Mouse (Mus musculus): Measurements from ENCODE around the gene Dusp2. TPM values are rescaled to one million over a fixed set of nuclear protein-coding genes. Genes with fewer than 3 reads are reported as not detected.

Gene Dusp2
- polyA plus RNA-seq, 1 experiment from 2014 or later, result 5.6 TPM

GRCm38 (mm10) chr2:127347147-127347985 is 11.4 kb downstream of the Dusp2 start:
- Histone ChIP-seq H3K36me3 (replicated peaks; ENCODE audit: insufficient read depth, low read length) (no peaks in the 10 kb centered on the region), H3K9ac (replicated peaks) (no peak overlapping the region), H3K9me3 (ENCODE audit: low read length) (no peaks in the 10 kb centered on the region), H3K4me2 (ENCODE audit: low read depth, low read length) (no peak overlapping the region), H3K4me3 (ENCODE audit: low read depth, low read length) (no peak overlapping the region), H3K27ac (ENCODE audit: low read depth) (no peak overlapping the region), H3K4me1 (ENCODE audit: insufficient read depth) (no peaks in the 10 kb centered on the region), H3K27me3 (ENCODE audit: insufficient read depth, low read length) (no peaks in the 10 kb centered on the region)
- TF ChIP-seq EP300 (IDR thresholded peaks at IDR 0.05; ENCODE audit: low read depth), result no peak
- no peak for TF ChIP-seq CTCF (IDR thresholded peaks at IDR 0.05; ENCODE audit: low read depth)
- DNase-seq (no peak), ATAC-seq (no peak)
- 69% methylated on average over 13 of the region's 13 CpGs for WGBS (ENCODE audit: insufficient replicate concordance)

DNA sequence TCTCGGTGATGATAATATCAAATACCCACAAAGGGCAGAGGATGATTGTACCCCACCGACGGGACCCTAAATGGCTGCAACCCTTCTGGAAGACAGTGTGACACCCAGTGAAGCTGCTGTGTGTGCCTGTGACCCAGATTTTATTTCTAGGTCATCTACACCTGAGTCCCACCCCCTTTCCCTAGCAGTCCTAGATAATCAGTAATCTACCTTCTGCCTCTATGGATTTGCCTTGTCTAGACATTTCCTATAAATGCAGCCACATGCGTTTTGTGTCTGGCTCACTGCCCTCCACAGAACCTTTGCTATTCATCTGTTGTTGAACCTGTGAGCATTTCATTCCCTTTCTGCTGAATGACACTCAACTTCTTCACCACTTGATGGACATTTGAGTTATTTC is 17.9 kb downstream of the Dusp2 start:
- Histone ChIP-seq H3K36me3 (replicated peaks; ENCODE audit: insufficient read depth, low read length) (no peaks in the 10 kb centered on the region), H3K9ac (replicated peaks) (no peak overlapping the region), H3K27me3 (ENCODE audit: insufficient read depth, low read length) (0 out of 2 replicates have a peak, but pooled peaks cover 4% of the 10 kb centered on the region), H3K9me3 (ENCODE audit: low read length) (no peaks in the 10 kb centered on the region), H3K4me1 (ENCODE audit: insufficient read depth) (no peaks in the 10 kb centered on the region), H3K4me3 (ENCODE audit: low read depth, low read length) (no peak overlapping the region), H3K27ac (ENCODE audit: low read depth) (peak overlapping the region; percentile 41), H3K4me2 (ENCODE audit: low read depth, low read length) (no peak overlapping the region)
- DNase-seq, result no peak
- TF ChIP-seq CTCF (IDR thresholded peaks at IDR 0.05; ENCODE audit: low read depth) (no peak), EP300 (IDR thresholded peaks at IDR 0.05; ENCODE audit: low read depth) (no peak)
- 71% methylated on average over 4 of the region's 4 CpGs for WGBS (ENCODE audit: insufficient replicate concordance)
- ATAC-seq, result peak; percentile 81; the same call in 1 of the 2 replicates

GRCm38 (mm10) chr2:127362459-127363281 is 26.7 kb downstream of the Dusp2 start, which contains the start of gene Adra2b:
TSS of gene Adra2b (plus strand) at chr2:127363208.
- TF ChIP-seq EP300 (IDR thresholded peaks at IDR 0.05; ENCODE audit: low read depth) (no peak), CTCF (IDR thresholded peaks at IDR 0.05; ENCODE audit: low read depth) (peak; percentile 94)
- DNase-seq, result peak; percentile 90
- H3K27ac ChIP-seq (ENCODE audit: low read depth), result peak within 1 kb of the TSS; percentile 11; the same call in 1 of the 2 replicates
- no peaks in the 10 kb centered on the region for H3K36me3 ChIP-seq (replicated peaks; ENCODE audit: insufficient read depth, low read length)
- H3K4me3 ChIP-seq (ENCODE audit: low read depth, low read length), result peak within 1 kb of the TSS; percentile 50
- peaks cover 14% of the 10 kb centered on the region for H3K4me1 ChIP-seq (ENCODE audit: insufficient read depth)
- H3K9me3 ChIP-seq (ENCODE audit: low read length), result no peaks in the 10 kb centered on the region
- peak within 1 kb of the TSS; percentile 42 for H3K9ac ChIP-seq (replicated peaks)
- WGBS (ENCODE audit: insufficient replicate concordance), result 1% methylated on average over 48 of the region's 49 CpGs
- peak; percentile 79 for ATAC-seq
- peak within 1 kb of the TSS; percentile 82 for H3K4me2 ChIP-seq (ENCODE audit: low read depth, low read length)
- H3K27me3 ChIP-seq (ENCODE audit: insufficient read depth, low read length), result peaks cover 48% of the 10 kb centered on the region

DNA sequence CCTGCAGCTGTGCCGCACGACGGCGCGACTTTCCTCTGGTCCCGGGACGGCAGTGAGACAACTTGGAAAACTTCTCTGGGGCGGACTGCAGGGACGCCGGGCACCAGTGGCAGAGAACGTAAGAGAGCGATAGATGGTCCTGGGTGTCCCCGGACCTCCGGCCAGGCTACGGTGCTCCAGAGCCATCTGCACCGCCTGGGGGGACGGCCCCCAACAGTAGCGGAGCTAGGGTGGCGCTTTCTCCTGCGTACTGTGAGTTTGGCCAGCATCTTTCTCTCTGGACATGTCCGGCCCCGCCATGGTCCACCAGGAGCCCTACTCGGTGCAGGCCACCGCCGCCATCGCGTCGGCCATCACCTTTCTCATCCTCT is 27.3 kb downstream of the Dusp2 start:
- Histone ChIP-seq H3K4me1 (ENCODE audit: insufficient read depth) (peaks cover 14% of the 10 kb centered on the region), H3K27ac (ENCODE audit: low read depth) (peak overlapping the region; percentile 3; the same call in 1 of the 2 replicates), H3K9ac (replicated peaks) (peak overlapping the region; percentile 42), H3K27me3 (ENCODE audit: insufficient read depth, low read length) (peaks cover 48% of the 10 kb centered on the region), H3K36me3 (replicated peaks; ENCODE audit: insufficient read depth, low read length) (no peaks in the 10 kb centered on the region), H3K9me3 (ENCODE audit: low read length) (no peaks in the 10 kb centered on the region), H3K4me3 (ENCODE audit: low read depth, low read length) (peak overlapping the region; percentile 50), H3K4me2 (ENCODE audit: low read depth, low read length) (peak overlapping the region; percentile 82)
- 1% methylated on average over 27 of the region's 28 CpGs for WGBS (ENCODE audit: insufficient replicate concordance)
- TF ChIP-seq EP300 (IDR thresholded peaks at IDR 0.05; ENCODE audit: low read depth), result no peak
- TF ChIP-seq CTCF (IDR thresholded peaks at IDR 0.05; ENCODE audit: low read depth), result no peak
- DNase-seq, result no peak
- ATAC-seq, result peak; percentile 7; the same call in 1 of the 2 replicates

DNA sequence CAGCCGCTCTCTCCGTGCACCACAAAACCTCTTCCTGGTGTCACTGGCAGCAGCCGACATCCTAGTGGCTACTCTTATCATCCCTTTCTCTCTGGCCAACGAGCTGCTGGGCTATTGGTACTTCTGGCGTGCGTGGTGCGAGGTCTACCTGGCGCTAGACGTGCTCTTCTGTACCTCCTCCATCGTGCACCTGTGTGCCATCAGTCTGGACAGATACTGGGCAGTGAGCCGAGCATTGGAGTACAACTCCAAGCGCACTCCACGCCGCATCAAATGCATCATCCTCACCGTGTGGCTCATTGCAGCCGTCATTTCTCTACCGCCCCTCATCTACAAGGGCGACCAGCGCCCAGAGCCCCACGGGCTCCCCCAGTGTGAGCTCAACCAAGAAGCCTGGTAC is 27.7 kb downstream of the Dusp2 start:
- Histone ChIP-seq H3K9me3 (ENCODE audit: low read length) (no peaks in the 10 kb centered on the region), H3K9ac (replicated peaks) (peak overlapping the region; percentile 42), H3K27me3 (ENCODE audit: insufficient read depth, low read length) (peaks cover 45% of the 10 kb centered on the region), H3K36me3 (replicated peaks; ENCODE audit: insufficient read depth, low read length) (no peaks in the 10 kb centered on the region), H3K4me3 (ENCODE audit: low read depth, low read length) (peak overlapping the region; percentile 50), H3K4me2 (ENCODE audit: low read depth, low read length) (peak overlapping the region; percentile 82), H3K27ac (ENCODE audit: low read depth) (0 out of 2 replicates have a peak overlapping the region, but pooled peaks have one; percentile 11), H3K4me1 (ENCODE audit: insufficient read depth) (peaks cover 14% of the 10 kb centered on the region)
- WGBS (ENCODE audit: insufficient replicate concordance), result 8% methylated on average over 20 of the region's 20 CpGs
- TF ChIP-seq CTCF (IDR thresholded peaks at IDR 0.05; ENCODE audit: low read depth) (no peak), EP300 (IDR thresholded peaks at IDR 0.05; ENCODE audit: low read depth) (no peak)
- DNase-seq (no peak), ATAC-seq (no peak)

DNA sequence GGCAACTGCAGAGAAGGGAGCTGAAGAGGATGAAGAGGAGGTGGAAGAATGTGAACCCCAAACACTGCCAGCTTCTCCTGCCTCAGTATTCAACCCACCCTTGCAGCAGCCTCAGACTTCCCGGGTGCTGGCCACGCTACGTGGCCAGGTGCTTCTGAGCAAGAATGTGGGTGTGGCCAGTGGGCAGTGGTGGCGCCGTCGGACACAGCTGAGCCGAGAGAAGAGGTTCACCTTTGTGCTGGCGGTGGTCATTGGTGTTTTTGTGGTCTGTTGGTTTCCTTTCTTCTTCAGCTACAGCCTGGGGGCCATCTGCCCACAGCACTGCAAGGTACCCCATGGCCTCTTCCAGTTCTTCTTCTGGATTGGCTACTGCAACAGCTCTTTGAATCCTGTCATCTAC is 28.5 kb downstream of the Dusp2 start:
- Histone ChIP-seq H3K4me1 (ENCODE audit: insufficient read depth) (peaks cover 19% of the 10 kb centered on the region), H3K4me2 (ENCODE audit: low read depth, low read length) (peak overlapping the region; percentile 82), H3K27me3 (ENCODE audit: insufficient read depth, low read length) (peaks cover 45% of the 10 kb centered on the region), H3K36me3 (replicated peaks; ENCODE audit: insufficient read depth, low read length) (no peaks in the 10 kb centered on the region), H3K4me3 (ENCODE audit: low read depth, low read length) (peak overlapping the region; percentile 50), H3K9me3 (ENCODE audit: low read length) (no peaks in the 10 kb centered on the region), H3K9ac (replicated peaks) (no peak overlapping the region; the same call in 1 of the 2 replicates), H3K27ac (ENCODE audit: low read depth) (no peak overlapping the region)
- DNase-seq, result no peak
- ATAC-seq, result no peak
- WGBS (ENCODE audit: insufficient replicate concordance), result 15% methylated on average over 8 of the region's 8 CpGs
- no peak for TF ChIP-seq CTCF (IDR thresholded peaks at IDR 0.05; ENCODE audit: low read depth)
- no peak for TF ChIP-seq EP300 (IDR thresholded peaks at IDR 0.05; ENCODE audit: low read depth)

Measured in liver, postnatal 0 days (tissue).